Mouse (Mus musculus) brain, embryonic 14.5 days (tissue): ENCODE measurements around the gene Bbof1.

Experiments
- CTCF ChIP-seq: fragments of 200-500 bp; IDR thresholded peaks from 2 replicates; pipeline ENCODE4 v1.5.1; 2012; ENCODE audit warnings: inconsistent platforms, mild to moderate bottlenecking, moderate library complexity, borderline replicate concordance; ENCODE audit not compliant: insufficient read depth, insufficient read length; ENCODE audit errors: extremely low read depth
- POLR2A ChIP-seq: fragments of 200-500 bp; IDR thresholded peaks from 2 replicates; pipeline ENCODE4 v1.6.1; 2012; ENCODE audit warnings: mild to moderate bottlenecking, inconsistent platforms, borderline replicate concordance; ENCODE audit not compliant: poor library complexity, insufficient read depth, insufficient read length, severe bottlenecking; ENCODE audit errors: extremely low read depth

DNA sequence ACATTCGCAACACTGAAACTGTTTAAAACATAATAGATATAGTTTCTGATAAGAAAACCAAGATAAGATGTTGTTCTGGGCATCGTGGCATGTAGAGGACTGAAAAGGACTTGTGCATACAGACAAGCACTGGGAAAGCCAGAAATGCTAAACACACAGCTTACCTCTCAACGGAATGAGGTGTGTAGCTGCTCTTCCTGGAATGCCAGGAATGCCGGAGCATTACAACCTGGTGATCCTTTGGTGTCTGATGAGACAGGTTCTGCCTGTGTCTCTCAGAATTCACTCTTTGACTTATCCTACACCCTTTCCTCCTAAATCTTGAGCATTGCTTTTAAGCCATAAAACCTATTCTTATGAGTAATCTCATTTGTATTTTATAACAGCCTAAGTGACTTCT is 33.7 kb downstream of the Bbof1 start:
- TF ChIP-seq POLR2A (no peak), CTCF (no peak)
